Mouse (Mus musculus) kidney, embryonic 15.5 days (tissue): Measurements from ENCODE around the gene Ndufs8. TPM values are rescaled to one million over a fixed set of nuclear protein-coding genes. Genes with fewer than 3 reads are reported as not detected.
"Not testable (repeated sequence)": the region's sequence is repeated elsewhere in the genome, so short reads cannot be mapped to it uniquely, and the experiment has no call there.

Source experiments
- ATAC-seq: fragments of 200-750 bp; cut with Nextera tagmentation; replicated peaks from 2 replicates; pipeline ENCODE4 v1.8.0; 2017; ENCODE audit warnings: moderate TSS enrichment; ENCODE audit not compliant: low FRiP score
- H3K27ac ChIP-seq: fragments of 300-500 bp; sonication (generic); 2 replicates; pipeline ENCODE4 v1.5.1; 2015; ENCODE audit warnings: mild to moderate bottlenecking, inconsistent platforms
- H3K27me3 ChIP-seq: fragments of 300-500 bp; sonication (generic); 2 replicates; pipeline ENCODE4 v1.6.1; 2015; ENCODE audit warnings: inconsistent platforms
- H3K36me3 ChIP-seq: fragments of 300-500 bp; sonication (generic); 2 replicates; pipeline ENCODE4 v1.6.1; 2015; ENCODE audit warnings: inconsistent platforms
- H3K4me1 ChIP-seq: fragments of 300-500 bp; sonication (generic); 2 replicates; pipeline ENCODE4 v1.6.1; 2015; ENCODE audit warnings: inconsistent platforms
- H3K4me2 ChIP-seq: fragments of 300-500 bp; sonication (generic); 2 replicates; pipeline ENCODE4 v1.6.1; 2015; ENCODE audit warnings: moderate library complexity, mild to moderate bottlenecking, inconsistent platforms
- H3K4me3 ChIP-seq: fragments of 300-500 bp; sonication (generic); replicated peaks from 2 replicates; pipeline ENCODE4 v1.5.1; 2015; ENCODE audit warnings: mild to moderate bottlenecking, inconsistent platforms
- H3K9ac ChIP-seq: fragments of 300-500 bp; sonication (generic); 2 replicates; pipeline ENCODE4 v1.6.1; 2015; ENCODE audit warnings: mild to moderate bottlenecking, inconsistent platforms
- H3K9me3 ChIP-seq: fragments of 300-500 bp; sonication (generic); replicated peaks from 2 replicates; pipeline ENCODE4 v1.6.1; 2016; ENCODE audit warnings: inconsistent platforms
- WGBS: fragments of 180-500 bp; shearing (Covaris S2); methylation state at CpG from one replicate; pipeline ENCODE4 v1.1.7; 2015; ENCODE audit warnings: mixed read lengths; 5-methylcytosine and 5-hydroxymethylcytosine counted together
- polyA plus RNA-seq: library from polyadenylated mRNA; unstranded; fragments of >200 nt; fragmentation: Nextera tagmentation; extraction: Ambion mirVana; gene quantifications from 2 replicates; pipeline ENCODE4 v1.2.1, GENCODE M21; 2015

Ndufs8 gene
- 344 and 353 TPM in 2 replicates for polyA plus RNA-seq

- Histone ChIP-seq H3K4me1 (peaks cover 29% of the 10 kb centered on the region), H3K36me3 (peaks cover 34% of the 10 kb centered on the region), H3K4me3 (peak within 1 kb of the TSS; percentile 74), H3K27ac (peak within 1 kb of the TSS; percentile 90), H3K9ac (peak within 1 kb of the TSS; percentile 68), H3K4me2 (peak within 1 kb of the TSS; percentile 83), H3K27me3 (no peaks in the 10 kb centered on the region), H3K9me3 (no peaks in the 10 kb centered on the region)
- ATAC-seq, result peak; percentile 97
- under 1% methylated on average over 43 of the region's 43 CpGs for WGBS
Observed at GRCm38 (mm10) chr19:3912337-3913204, at the start of gene Ndufs8. Ndufs8 (minus strand) TSS chr19:3912774.

GRCm38 (mm10) chr19:3961805-3962204, 49.2 kb upstream of the Ndufs8 start:
- 81% methylated on average over 6 of the region's 6 CpGs for WGBS
- H3K9me3 ChIP-seq, H3K4me3 ChIP-seq, H3K9ac ChIP-seq, H3K4me2 ChIP-seq, H3K4me1 ChIP-seq, ATAC-seq, H3K27ac ChIP-seq, H3K27me3 ChIP-seq, H3K36me3 ChIP-seq: not testable (repeated sequence)

- H3K9ac ChIP-seq, result no peak overlapping the region
- no peaks in the 10 kb centered on the region for H3K36me3 ChIP-seq
- no peaks in the 10 kb centered on the region for H3K9me3 ChIP-seq
- ATAC-seq, result no peak
- WGBS, result 78% methylated on average over 5 of the region's 5 CpGs
- no peak overlapping the region for H3K4me2 ChIP-seq
- no peaks in the 10 kb centered on the region for H3K27me3 ChIP-seq
- no peak overlapping the region for H3K4me3 ChIP-seq
- H3K27ac ChIP-seq, result no peak overlapping the region
- H3K4me1 ChIP-seq, result peaks cover 13% of the 10 kb centered on the region
Observed at GRCm38 (mm10) chr19:3960211-3960610, 47.6 kb upstream of the Ndufs8 start.

GRCm38 (mm10) chr19:3959030-3959429, 46.5 kb upstream of the Ndufs8 start:
- no peak for ATAC-seq
- H3K9me3 ChIP-seq, result no peaks in the 10 kb centered on the region
- no peaks in the 10 kb centered on the region for H3K27me3 ChIP-seq
- H3K4me2 ChIP-seq, result no peak overlapping the region
- no peak overlapping the region for H3K4me3 ChIP-seq
- H3K36me3 ChIP-seq, result no peaks in the 10 kb centered on the region
- H3K4me1 ChIP-seq, result peaks cover 18% of the 10 kb centered on the region
- no peak overlapping the region for H3K27ac ChIP-seq
- no peak overlapping the region for H3K9ac ChIP-seq

GRCm38 (mm10) chr19:3958470-3958869, 45.9 kb upstream of the Ndufs8 start, which contains the start of gene Aldh3b3:
Aldh3b3 (plus strand) TSS chr19:3958645.
- no peak for ATAC-seq
- Histone ChIP-seq H3K9me3 (no peaks in the 10 kb centered on the region), H3K4me2 (no peak within 1 kb of the TSS), H3K27ac (no peak within 1 kb of the TSS), H3K4me3 (no peak within 1 kb of the TSS), H3K36me3 (no peaks in the 10 kb centered on the region), H3K9ac (no peak within 1 kb of the TSS), H3K4me1 (peaks cover 18% of the 10 kb centered on the region), H3K27me3 (no peaks in the 10 kb centered on the region)
- WGBS, result 67% methylated on average over 4 of the region's 4 CpGs

GRCm38 (mm10) chr19:3957296-3958036, 44.9 kb upstream of the Ndufs8 start:
- ATAC-seq, result peak; percentile 45; the same call in 1 of the 2 replicates
- not testable (repeated sequence) for H3K36me3 ChIP-seq, H3K9ac ChIP-seq, H3K27ac ChIP-seq, H3K9me3 ChIP-seq, H3K4me3 ChIP-seq, H3K4me2 ChIP-seq, H3K27me3 ChIP-seq
- H3K4me1 ChIP-seq, result peaks cover 18% of the 10 kb centered on the region
- 74% methylated on average over 5 of the region's 5 CpGs for WGBS

GRCm38 (mm10) chr19:3955804-3956203, 43.2 kb upstream of the Ndufs8 start:
- ATAC-seq, result no peak
- WGBS, result 33% methylated on average over 4 of the region's 4 CpGs
- H3K27ac ChIP-seq, result no peak overlapping the region
- no peak overlapping the region for H3K9ac ChIP-seq
- peaks cover 18% of the 10 kb centered on the region for H3K4me1 ChIP-seq
- no peaks in the 10 kb centered on the region for H3K36me3 ChIP-seq
- H3K4me3 ChIP-seq, result no peak overlapping the region
- H3K27me3 ChIP-seq, result no peaks in the 10 kb centered on the region
- no peaks in the 10 kb centered on the region for H3K9me3 ChIP-seq
- no peak overlapping the region for H3K4me2 ChIP-seq

GRCm38 (mm10) chr19:3955033-3955432, 42.5 kb upstream of the Ndufs8 start:
- Histone ChIP-seq H3K4me2 (no peak overlapping the region), H3K27me3 (no peaks in the 10 kb centered on the region), H3K4me1 (peaks cover 23% of the 10 kb centered on the region), H3K9me3 (no peaks in the 10 kb centered on the region), H3K4me3 (no peak overlapping the region), H3K27ac (no peak overlapping the region), H3K9ac (no peak overlapping the region), H3K36me3 (no peaks in the 10 kb centered on the region)
- 60% methylated on average over 3 of the region's 3 CpGs for WGBS
- ATAC-seq, result no peak

GRCm38 (mm10) chr19:3952099-3952498, 39.5 kb upstream of the Ndufs8 start:
- WGBS, result 53% methylated on average over 1 of the region's 1 CpGs
- no peak for ATAC-seq

GRCm38 (mm10) chr19:3951461-3951860, 38.9 kb upstream of the Ndufs8 start:
- no peaks in the 10 kb centered on the region for H3K36me3 ChIP-seq
- peaks cover 20% of the 10 kb centered on the region for H3K4me1 ChIP-seq
- no peak overlapping the region for H3K27ac ChIP-seq
- ATAC-seq, result no peak
- H3K9me3 ChIP-seq, result no peaks in the 10 kb centered on the region
- no peak overlapping the region for H3K4me2 ChIP-seq
- H3K27me3 ChIP-seq, result no peaks in the 10 kb centered on the region
- no peak overlapping the region for H3K9ac ChIP-seq
- no peak overlapping the region for H3K4me3 ChIP-seq

More at GRCm38 (mm10) chr19:3952099-3952498, 39.5 kb upstream of the Ndufs8 start:
- Histone ChIP-seq H3K9ac (no peak overlapping the region), H3K27me3 (no peaks in the 10 kb centered on the region), H3K9me3 (no peaks in the 10 kb centered on the region), H3K4me2 (no peak overlapping the region), H3K4me3 (no peak overlapping the region), H3K4me1 (peaks cover 21% of the 10 kb centered on the region), H3K27ac (no peak overlapping the region), H3K36me3 (no peaks in the 10 kb centered on the region)

- no peak for ATAC-seq
- Histone ChIP-seq H3K9me3 (no peaks in the 10 kb centered on the region), H3K27me3 (no peaks in the 10 kb centered on the region), H3K4me3 (no peak overlapping the region), H3K27ac (no peak overlapping the region), H3K9ac (no peak overlapping the region), H3K36me3 (no peaks in the 10 kb centered on the region), H3K4me1 (peaks cover 19% of the 10 kb centered on the region), H3K4me2 (no peak overlapping the region)
- WGBS, result 77% methylated on average over 3 of the region's 3 CpGs
Observed at GRCm38 (mm10) chr19:3950331-3950730, 37.8 kb upstream of the Ndufs8 start.

- 73% methylated on average over 14 of the region's 14 CpGs for WGBS
- Histone ChIP-seq H3K4me2 (no peak overlapping the region), H3K4me3 (no peak overlapping the region), H3K27ac (no peak overlapping the region), H3K36me3 (no peaks in the 10 kb centered on the region), H3K4me1 (peaks cover 14% of the 10 kb centered on the region), H3K27me3 (no peaks in the 10 kb centered on the region), H3K9ac (no peak overlapping the region), H3K9me3 (no peaks in the 10 kb centered on the region)
- no peak for ATAC-seq
Observed at GRCm38 (mm10) chr19:3948546-3948945, 36.0 kb upstream of the Ndufs8 start.
